Mouse (Mus musculus): Measurements from ENCODE around the gene Gm6096. TPM values are rescaled to one million over a fixed set of nuclear protein-coding genes. Genes with fewer than 3 reads are reported as not detected.

The Gm6096 gene
- total RNA-seq, 1 experiment: not detected

- H3K4me1 ChIP-seq (ENCODE audit: control insufficient read depth in 2 of 2, insufficient read depth in 2 of 2, low read length in 2 of 2, poor library complexity in 1 of 2): peaks cover 2 to 11% of the 10 kb centered on the region in 2 experiments; a peak in 2 of 4 replicates
- H3K4me3 ChIP-seq (ENCODE audit: insufficient read depth in 1 of 2, low read depth in 1 of 2, low read length in 2 of 2, poor library complexity in 1 of 2, severe bottlenecking in 1 of 2): peak overlapping the region in 1 of 2 experiments; percentile 17; a peak in 2 of 4 replicates
- no peak overlapping the region for H3K27ac ChIP-seq (ENCODE audit: insufficient read depth, low read depth, low read length, poor library complexity, severe bottlenecking)
- H3K9me3 ChIP-seq (ENCODE audit: control insufficient read depth, insufficient read depth, low read depth, low read length): no peaks in the 10 kb centered on the region
- TF ChIP-seq ZNF384 (IDR thresholded peaks at IDR 0.05; ENCODE audit: low read depth, low read length): no peak
- no peak for TF ChIP-seq MAFK (IDR thresholded peaks at IDR 0.05; ENCODE audit: insufficient read depth, low read depth, low read length)
- TF ChIP-seq CHD2 (IDR thresholded peaks at IDR 0.05; ENCODE audit: low read depth, low read length): no peak
- no peak for TF ChIP-seq HCFC1 (IDR thresholded peaks at IDR 0.05; ENCODE audit: borderline replicate concordance, insufficient read depth, low read length)
- TF ChIP-seq ZC3H11A (IDR thresholded peaks at IDR 0.05; ENCODE audit: borderline replicate concordance, low read depth, low read length): no peak
- in situ Hi-C loops (cut with MboI; ENCODE audit: low sequenced_read_pairs in 2 of 2, unreplicated experiment in 2 of 2): no loop called here
- H3K36me3 ChIP-seq (ENCODE audit: control insufficient read depth, insufficient read depth, low read length, poor library complexity, severe bottlenecking): peaks cover 43% of the 10 kb centered on the region
- DNase-seq (ENCODE audit: low read depth, low spot score): no peak
- no peak overlapping the region for H3K9ac ChIP-seq (ENCODE audit: insufficient read depth, low read depth, low read length, poor library complexity, severe bottlenecking)
Observed at GRCm38 (mm10) chr7:34228641-34229040, 22.2 kb upstream of the Gm6096 start.

- H3K9me3 ChIP-seq (ENCODE audit: control insufficient read depth, insufficient read depth, low read depth, low read length): no peaks in the 10 kb centered on the region
- peaks cover 41% of the 10 kb centered on the region for H3K36me3 ChIP-seq (ENCODE audit: control insufficient read depth, insufficient read depth, low read length, poor library complexity, severe bottlenecking)
- peak overlapping the region; percentile 89 to 91 for H3K4me3 ChIP-seq (ENCODE audit: insufficient read depth in 1 of 2, low read depth in 1 of 2, low read length in 2 of 2, poor library complexity in 1 of 2, severe bottlenecking in 1 of 2)
- in situ Hi-C loops (cut with MboI; ENCODE audit: low sequenced_read_pairs in 2 of 2, unreplicated experiment in 2 of 2): no loop called here
- TF ChIP-seq MAFK (IDR thresholded peaks at IDR 0.05; ENCODE audit: insufficient read depth, low read depth, low read length) (no peak), CHD2 (IDR thresholded peaks at IDR 0.05; ENCODE audit: low read depth, low read length) (no peak), ZC3H11A (IDR thresholded peaks at IDR 0.05; ENCODE audit: borderline replicate concordance, low read depth, low read length) (no peak), ZNF384 (IDR thresholded peaks at IDR 0.05; ENCODE audit: low read depth, low read length) (no peak), HCFC1 (IDR thresholded peaks at IDR 0.05; ENCODE audit: borderline replicate concordance, insufficient read depth, low read length) (no peak)
- H3K9ac ChIP-seq (ENCODE audit: insufficient read depth, low read depth, low read length, poor library complexity, severe bottlenecking): peak overlapping the region; percentile 75
- DNase-seq (ENCODE audit: low read depth, low spot score): no peak
- 0 out of 2 replicates have a peak overlapping the region, but pooled peaks have one; percentile 54 for H3K27ac ChIP-seq (ENCODE audit: insufficient read depth, low read depth, low read length, poor library complexity, severe bottlenecking)
- peaks cover 2 to 11% of the 10 kb centered on the region in 2 experiments; a peak in 2 of 4 replicates for H3K4me1 ChIP-seq (ENCODE audit: control insufficient read depth in 2 of 2, insufficient read depth in 2 of 2, low read length in 2 of 2, poor library complexity in 1 of 2)
Observed at GRCm38 (mm10) chr7:34229153-34229552, 21.7 kb upstream of the Gm6096 start.

- Histone ChIP-seq H3K9ac (ENCODE audit: insufficient read depth, low read depth, low read length, poor library complexity, severe bottlenecking) (peak overlapping the region; percentile 75), H3K4me1 (ENCODE audit: control insufficient read depth in 2 of 2, insufficient read depth in 2 of 2, low read length in 2 of 2, poor library complexity in 1 of 2) (peaks cover 2 to 11% of the 10 kb centered on the region in 2 experiments; a peak in 2 of 4 replicates), H3K9me3 (ENCODE audit: control insufficient read depth, insufficient read depth, low read depth, low read length) (no peaks in the 10 kb centered on the region), H3K4me3 (ENCODE audit: insufficient read depth in 1 of 2, low read depth in 1 of 2, low read length in 2 of 2, poor library complexity in 1 of 2, severe bottlenecking in 1 of 2) (peak overlapping the region; percentile 89 to 91), H3K27ac (ENCODE audit: insufficient read depth, low read depth, low read length, poor library complexity, severe bottlenecking) (peak overlapping the region; percentile 54), H3K36me3 (ENCODE audit: control insufficient read depth, insufficient read depth, low read length, poor library complexity, severe bottlenecking) (peaks cover 38% of the 10 kb centered on the region)
- TF ChIP-seq HCFC1 (IDR thresholded peaks at IDR 0.05; ENCODE audit: borderline replicate concordance, insufficient read depth, low read length) (no peak), MAFK (IDR thresholded peaks at IDR 0.05; ENCODE audit: insufficient read depth, low read depth, low read length) (no peak), ZC3H11A (IDR thresholded peaks at IDR 0.05; ENCODE audit: borderline replicate concordance, low read depth, low read length) (no peak), CHD2 (IDR thresholded peaks at IDR 0.05; ENCODE audit: low read depth, low read length) (no peak), ZNF384 (IDR thresholded peaks at IDR 0.05; ENCODE audit: low read depth, low read length) (no peak)
- in situ Hi-C loops (cut with MboI; ENCODE audit: low sequenced_read_pairs in 2 of 2, unreplicated experiment in 2 of 2): no loop called here
- DNase-seq (ENCODE audit: low read depth, low spot score): no peak
Observed at GRCm38 (mm10) chr7:34229691-34230111, 21.1 kb upstream of the Gm6096 start.

- Histone ChIP-seq H3K36me3 (ENCODE audit: control insufficient read depth, insufficient read depth, low read length, poor library complexity, severe bottlenecking) (peaks cover 34% of the 10 kb centered on the region), H3K4me1 (ENCODE audit: control insufficient read depth in 2 of 2, insufficient read depth in 2 of 2, low read length in 2 of 2, poor library complexity in 1 of 2) (peaks cover 2 to 11% of the 10 kb centered on the region in 2 experiments; a peak in 2 of 4 replicates), H3K9me3 (ENCODE audit: control insufficient read depth, insufficient read depth, low read depth, low read length) (no peaks in the 10 kb centered on the region), H3K4me3 (ENCODE audit: insufficient read depth in 1 of 2, low read depth in 1 of 2, low read length in 2 of 2, poor library complexity in 1 of 2, severe bottlenecking in 1 of 2) (peak within 1 kb of the TSS; percentile 89 to 91), H3K27ac (ENCODE audit: insufficient read depth, low read depth, low read length, poor library complexity, severe bottlenecking) (peak within 1 kb of the TSS; percentile 54), H3K9ac (ENCODE audit: insufficient read depth, low read depth, low read length, poor library complexity, severe bottlenecking) (peak within 1 kb of the TSS; percentile 75)
- peak; percentile 69 for DNase-seq (ENCODE audit: low read depth, low spot score)
- in situ Hi-C loops (cut with MboI; ENCODE audit: low sequenced_read_pairs in 2 of 2, unreplicated experiment in 2 of 2): no loop called here
- peak; percentile 49; the same call in 1 of the 2 replicates for TF ChIP-seq HCFC1 (IDR thresholded peaks at IDR 0.05; ENCODE audit: borderline replicate concordance, insufficient read depth, low read length)
- TF ChIP-seq ZNF384 (IDR thresholded peaks at IDR 0.05; ENCODE audit: low read depth, low read length): no peak; the same call in 1 of the 2 replicates
- no peak for TF ChIP-seq ZC3H11A (IDR thresholded peaks at IDR 0.05; ENCODE audit: borderline replicate concordance, low read depth, low read length)
- no peak for TF ChIP-seq CHD2 (IDR thresholded peaks at IDR 0.05; ENCODE audit: low read depth, low read length)
- no peak for TF ChIP-seq MAFK (IDR thresholded peaks at IDR 0.05; ENCODE audit: insufficient read depth, low read depth, low read length)
Observed at GRCm38 (mm10) chr7:34230116-34230515, 20.7 kb upstream of the Gm6096 start, which contains the start of gene Gpi1. Gene Gpi1, minus strand, starts transcription at chr7:34230336.
